Mouse (Mus musculus): Measurements from ENCODE around the gene Aknad1. TPM values are rescaled to one million over a fixed set of nuclear protein-coding genes. Genes with fewer than 3 reads are reported as not detected.

The Aknad1 gene
- polyA plus RNA-seq, 1 experiment from 2014 or later, result 0.10 TPM

- ATAC-seq (ENCODE audit: low FRiP score), result no peak
- WGBS, result 76% methylated on average over 1 of the region's 1 CpGs
- no peak overlapping the region for H3K9ac ChIP-seq (replicated peaks)
- H3K4me1 ChIP-seq, result no peaks in the 10 kb centered on the region
- H3K9me3 ChIP-seq (replicated peaks), result no peaks in the 10 kb centered on the region
- no peak overlapping the region for H3K4me3 ChIP-seq (replicated peaks)
- no peaks in the 10 kb centered on the region; the same call in 1 of the 2 replicates for H3K27me3 ChIP-seq (replicated peaks)
- no peak overlapping the region for H3K27ac ChIP-seq (replicated peaks)
- no peak overlapping the region for H3K4me2 ChIP-seq
- no peaks in the 10 kb centered on the region for H3K36me3 ChIP-seq
These were observed 15.1 kb downstream of the Aknad1 start for GRCm38 (mm10) chr3:108754541-108754940.

DNA sequence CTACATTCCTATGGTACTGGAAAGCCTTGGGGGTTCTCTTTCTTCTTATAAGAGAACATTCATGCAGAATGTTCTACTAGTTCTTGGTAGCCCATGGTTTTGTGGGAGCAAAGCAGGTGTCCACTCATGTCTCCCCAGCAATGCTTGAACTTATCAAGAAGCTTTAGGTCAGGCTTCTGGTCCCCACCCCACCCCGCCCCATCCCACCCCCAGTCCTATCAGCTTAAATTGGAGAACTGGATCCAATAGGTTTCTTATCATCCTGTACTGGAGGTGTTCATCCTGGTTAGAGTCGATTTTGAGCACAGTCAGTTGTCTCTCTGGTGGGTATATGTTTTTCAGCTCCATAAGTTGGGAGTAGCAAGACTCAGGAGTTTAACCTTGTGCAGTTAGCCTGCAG is 16.1 kb downstream of the Aknad1 start:
- Histone ChIP-seq H3K4me2 (no peak overlapping the region), H3K4me3 (replicated peaks) (no peak overlapping the region), H3K36me3 (no peaks in the 10 kb centered on the region), H3K4me1 (no peaks in the 10 kb centered on the region), H3K9ac (replicated peaks) (no peak overlapping the region), H3K27ac (replicated peaks) (no peak overlapping the region), H3K27me3 (replicated peaks) (no peaks in the 10 kb centered on the region; the same call in 1 of the 2 replicates), H3K9me3 (replicated peaks) (no peaks in the 10 kb centered on the region)
- 92% methylated on average over 2 of the region's 2 CpGs for WGBS
- ATAC-seq (ENCODE audit: low FRiP score), result no peak

DNA sequence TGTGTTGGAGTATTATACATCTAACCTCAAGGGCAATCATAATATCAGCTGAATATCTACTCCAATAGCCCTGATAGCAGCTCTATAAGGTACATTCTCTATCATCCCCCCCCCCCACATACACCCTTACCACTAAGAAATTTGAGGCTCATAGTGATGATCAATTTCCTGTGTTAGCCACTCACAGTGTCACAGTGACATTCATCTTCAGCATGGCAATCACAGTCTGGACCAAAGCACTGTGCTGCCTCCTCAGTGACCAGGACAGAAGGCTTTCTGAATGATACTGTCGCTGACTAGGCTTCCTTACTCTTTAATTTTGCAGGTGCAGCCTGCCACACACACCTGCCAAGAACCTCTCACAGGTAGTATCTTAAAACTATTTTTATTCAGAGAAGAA is 16.7 kb downstream of the Aknad1 start:
- no peak overlapping the region for H3K4me2 ChIP-seq
- H3K9ac ChIP-seq (replicated peaks), result no peak overlapping the region
- no peaks in the 10 kb centered on the region for H3K4me1 ChIP-seq
- no peaks in the 10 kb centered on the region; the same call in 1 of the 2 replicates for H3K27me3 ChIP-seq (replicated peaks)
- WGBS, result 72% methylated on average over 1 of the region's 1 CpGs
- no peak overlapping the region for H3K4me3 ChIP-seq (replicated peaks)
- H3K36me3 ChIP-seq, result no peaks in the 10 kb centered on the region
- no peak for ATAC-seq (ENCODE audit: low FRiP score)
- no peaks in the 10 kb centered on the region for H3K9me3 ChIP-seq (replicated peaks)
- no peak overlapping the region for H3K27ac ChIP-seq (replicated peaks)

GRCm38 (mm10) chr3:108757570-108757969 is 18.1 kb downstream of the Aknad1 start:
- H3K36me3 ChIP-seq, result no peaks in the 10 kb centered on the region
- H3K4me2 ChIP-seq, result no peak overlapping the region
- no peaks in the 10 kb centered on the region for H3K9me3 ChIP-seq (replicated peaks)
- no peak overlapping the region for H3K4me3 ChIP-seq (replicated peaks)
- H3K27me3 ChIP-seq (replicated peaks), result no peaks in the 10 kb centered on the region; the same call in 1 of the 2 replicates
- no peaks in the 10 kb centered on the region for H3K4me1 ChIP-seq
- no peak overlapping the region for H3K9ac ChIP-seq (replicated peaks)
- WGBS, result 82% methylated on average over 9 of the region's 9 CpGs
- no peak overlapping the region for H3K27ac ChIP-seq (replicated peaks)
- ATAC-seq (ENCODE audit: low FRiP score), result no peak

DNA sequence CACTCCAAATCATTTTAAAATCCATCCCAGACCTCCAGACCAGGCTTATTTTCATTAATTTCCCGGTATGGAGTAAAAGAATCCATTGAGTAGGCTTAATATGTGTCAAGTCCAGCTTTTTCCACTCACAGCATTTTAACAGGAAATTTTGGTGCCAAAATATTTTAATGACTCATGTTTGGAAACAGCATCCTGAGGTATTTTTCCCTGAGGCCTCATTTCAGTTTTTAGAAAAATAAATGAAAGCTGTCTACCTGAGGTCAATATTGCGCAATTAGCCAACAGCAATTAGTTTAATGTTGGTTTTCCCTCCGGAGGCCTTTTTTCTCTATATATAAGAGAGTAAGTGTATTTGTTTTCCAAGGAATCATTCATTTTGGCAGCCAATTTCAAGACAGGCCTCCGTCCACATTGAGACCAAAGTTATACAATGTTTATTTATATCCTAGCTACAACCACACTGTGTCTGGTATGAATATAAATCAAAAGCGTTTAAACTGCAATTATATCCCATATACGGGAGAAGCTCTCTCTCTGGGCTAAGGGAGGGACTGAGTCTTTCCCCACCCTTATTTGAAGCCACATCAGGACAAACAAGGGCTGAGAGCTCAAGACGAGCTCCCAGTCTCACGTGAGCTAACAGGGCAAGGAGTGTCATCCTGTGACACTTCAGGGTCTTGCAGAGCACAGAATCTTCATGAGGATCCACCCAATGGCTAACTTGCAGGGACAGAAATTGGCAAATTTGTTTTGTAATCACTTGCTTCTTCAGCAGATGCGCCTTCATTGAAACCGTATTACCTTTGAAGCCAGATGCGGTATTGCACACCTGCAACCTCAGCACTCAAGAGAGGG is 20.3 kb downstream of the Aknad1 start:
- H3K9ac ChIP-seq (replicated peaks), result no peak overlapping the region
- H3K27ac ChIP-seq (replicated peaks), result no peak overlapping the region
- no peaks in the 10 kb centered on the region; the same call in 1 of the 2 replicates for H3K27me3 ChIP-seq (replicated peaks)
- no peaks in the 10 kb centered on the region for H3K9me3 ChIP-seq (replicated peaks)
- H3K4me1 ChIP-seq, result no peaks in the 10 kb centered on the region
- no peak for ATAC-seq (ENCODE audit: low FRiP score)
- H3K36me3 ChIP-seq, result no peaks in the 10 kb centered on the region
- 73% methylated on average over 11 of the region's 11 CpGs for WGBS
- no peak overlapping the region for H3K4me2 ChIP-seq
- H3K4me3 ChIP-seq (replicated peaks), result no peak overlapping the region

DNA sequence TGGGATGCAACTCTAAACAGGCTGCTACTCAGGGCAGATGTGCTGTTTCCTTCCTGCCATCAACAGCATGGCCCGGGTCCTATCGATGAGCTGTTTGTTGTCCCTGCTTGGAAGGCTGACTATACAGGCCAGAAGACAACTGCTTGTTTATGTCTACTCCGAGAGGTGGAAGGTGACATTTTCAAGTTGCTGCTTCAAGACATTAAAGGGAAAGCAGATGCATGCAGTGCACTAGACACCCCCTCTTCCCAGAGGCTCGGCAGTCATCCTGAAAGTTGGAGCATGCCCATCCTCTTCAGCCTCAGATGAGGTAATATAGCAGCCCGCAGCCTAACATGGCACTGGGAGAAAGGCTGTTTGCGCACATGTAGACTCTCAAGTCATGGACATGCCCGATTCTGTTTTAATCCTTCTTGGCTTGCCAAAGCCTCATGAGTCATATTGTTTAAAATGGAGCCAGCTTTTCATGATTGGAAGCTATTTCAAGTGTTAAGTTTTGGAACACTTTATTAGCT is 23.2 kb downstream of the Aknad1 start:
- Histone ChIP-seq H3K4me1 (no peaks in the 10 kb centered on the region), H3K27me3 (replicated peaks) (no peaks in the 10 kb centered on the region; the same call in 1 of the 2 replicates), H3K9ac (replicated peaks) (no peak overlapping the region), H3K27ac (replicated peaks) (no peak overlapping the region), H3K9me3 (replicated peaks) (no peaks in the 10 kb centered on the region), H3K4me3 (replicated peaks) (no peak overlapping the region), H3K4me2 (no peak overlapping the region), H3K36me3 (no peaks in the 10 kb centered on the region)
- 84% methylated on average over 7 of the region's 7 CpGs for WGBS
- no peak for ATAC-seq (ENCODE audit: low FRiP score)

DNA sequence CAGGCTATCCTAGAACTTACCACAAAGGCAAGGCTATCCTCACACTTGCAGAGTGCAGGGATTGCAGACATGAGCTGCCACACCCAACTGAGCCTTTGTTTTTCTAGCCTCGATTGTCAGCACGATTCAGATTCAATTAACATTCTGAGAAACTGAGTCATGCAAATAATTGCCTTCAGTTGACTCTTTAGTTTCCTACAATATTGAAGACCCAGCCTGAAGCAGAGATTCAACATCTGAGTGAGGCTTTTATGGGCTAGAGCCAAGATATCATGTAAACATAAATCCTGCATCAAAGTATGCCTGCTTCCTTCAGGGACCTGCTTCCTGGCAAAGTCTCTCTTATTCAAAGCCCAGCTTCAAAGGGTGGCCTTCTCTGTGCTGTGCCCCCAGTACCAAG is 24.2 kb downstream of the Aknad1 start:
- WGBS, result 81% methylated on average over 2 of the region's 2 CpGs
- H3K27me3 ChIP-seq (replicated peaks), result no peaks in the 10 kb centered on the region
- H3K27ac ChIP-seq (replicated peaks), result no peak overlapping the region
- H3K9me3 ChIP-seq (replicated peaks), result no peaks in the 10 kb centered on the region
- no peak overlapping the region for H3K9ac ChIP-seq (replicated peaks)
- no peak overlapping the region for H3K4me2 ChIP-seq
- no peak overlapping the region for H3K4me3 ChIP-seq (replicated peaks)
- H3K36me3 ChIP-seq, result no peaks in the 10 kb centered on the region
- ATAC-seq (ENCODE audit: low FRiP score), result no peak
- H3K4me1 ChIP-seq, result no peaks in the 10 kb centered on the region

DNA sequence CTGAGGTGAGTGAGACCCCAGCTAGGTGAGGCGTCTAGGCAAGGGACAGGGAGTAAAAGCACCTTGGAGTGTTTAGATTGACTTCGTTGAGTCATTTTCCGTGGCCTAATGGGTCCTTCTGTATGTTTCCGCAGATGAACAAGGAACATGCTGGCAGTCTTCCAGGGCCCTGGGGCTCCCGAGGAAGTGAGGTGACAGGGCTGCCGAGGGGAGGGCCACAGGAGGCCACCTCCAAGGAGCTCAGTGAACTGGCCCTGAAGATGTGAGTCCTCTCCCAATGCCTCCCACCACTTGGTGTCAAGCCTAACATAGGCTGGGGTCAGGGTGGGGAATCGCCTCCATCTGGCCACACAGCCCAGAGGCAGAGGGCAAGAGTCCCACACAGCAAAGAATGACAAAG is 25.5 kb downstream of the Aknad1 start:
- WGBS, result 55% methylated on average over 7 of the region's 7 CpGs
- Histone ChIP-seq H3K4me1 (no peaks in the 10 kb centered on the region), H3K4me3 (replicated peaks) (no peak overlapping the region), H3K27ac (replicated peaks) (no peak overlapping the region), H3K36me3 (no peaks in the 10 kb centered on the region), H3K4me2 (no peak overlapping the region), H3K9me3 (replicated peaks) (no peaks in the 10 kb centered on the region), H3K27me3 (replicated peaks) (no peaks in the 10 kb centered on the region), H3K9ac (replicated peaks) (no peak overlapping the region)
- ATAC-seq (ENCODE audit: low FRiP score), result no peak

- Histone ChIP-seq H3K27me3 (replicated peaks) (no peaks in the 10 kb centered on the region), H3K4me1 (0 out of 2 replicates have a peak, but pooled peaks cover 3% of the 10 kb centered on the region), H3K9me3 (replicated peaks) (no peaks in the 10 kb centered on the region), H3K4me2 (no peak overlapping the region), H3K9ac (replicated peaks) (no peak overlapping the region), H3K4me3 (replicated peaks) (no peak overlapping the region), H3K36me3 (no peaks in the 10 kb centered on the region), H3K27ac (replicated peaks) (no peak overlapping the region)
- ATAC-seq (ENCODE audit: low FRiP score), result no peak
- 89% methylated on average over 7 of the region's 7 CpGs for WGBS
These were observed 26.0 kb downstream of the Aknad1 start for GRCm38 (mm10) chr3:108765476-108765875.

DNA sequence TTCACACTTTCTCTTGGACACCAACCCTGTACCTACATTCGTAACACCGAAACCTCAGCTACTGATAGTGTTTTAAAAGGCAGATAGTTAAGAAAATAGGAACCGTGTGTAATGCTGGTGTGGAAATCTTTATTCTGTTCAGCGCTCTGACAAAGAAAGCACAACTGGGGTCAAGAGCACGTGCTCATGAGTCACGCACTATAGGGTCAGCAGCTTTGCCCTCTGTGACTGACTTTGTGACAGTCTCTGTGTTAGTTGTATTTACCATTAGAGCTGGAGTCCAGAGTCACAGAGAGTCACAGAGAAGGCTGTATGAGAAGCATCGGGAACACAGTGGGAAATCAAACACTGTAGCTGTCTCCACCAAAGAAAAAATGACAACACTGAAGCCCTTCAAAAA is 27.5 kb downstream of the Aknad1 start:
- whole genome bisulfite sequencing, result 83% methylated on average over 7 of the region's 7 CpGs
- no peak overlapping the region for H3K4me3 ChIP-seq (replicated peaks)
- H3K4me2 ChIP-seq, result no peak overlapping the region
- no peak overlapping the region for H3K9ac ChIP-seq (replicated peaks)
- H3K9me3 ChIP-seq (replicated peaks), result no peaks in the 10 kb centered on the region
- no peak overlapping the region for H3K27ac ChIP-seq (replicated peaks)
- no peaks in the 10 kb centered on the region for H3K36me3 ChIP-seq
- peaks cover 9% of the 10 kb centered on the region for H3K4me1 ChIP-seq
- no peaks in the 10 kb centered on the region for H3K27me3 ChIP-seq (replicated peaks)
- no peak for ATAC-seq (ENCODE audit: low FRiP score)

DNA sequence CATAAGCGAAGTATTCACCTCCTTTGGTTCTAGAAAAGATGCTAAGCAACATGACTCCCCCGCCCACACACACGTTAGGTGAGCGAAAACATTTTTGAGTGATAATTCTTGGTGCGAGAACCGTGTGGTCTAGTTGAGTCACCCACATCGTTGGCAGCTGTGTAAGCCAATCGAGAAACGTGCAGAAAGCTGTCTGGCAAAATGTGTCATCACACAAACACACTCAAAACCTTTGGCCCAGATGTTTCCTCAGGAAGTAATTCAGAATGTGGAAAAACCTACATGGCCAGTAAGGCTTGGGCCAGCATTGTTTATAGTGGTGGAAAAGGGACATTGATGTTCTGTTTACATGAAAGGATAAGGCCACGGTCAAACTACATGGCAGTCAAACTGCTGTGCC is 28.0 kb downstream of the Aknad1 start:
- no peaks in the 10 kb centered on the region for H3K27me3 ChIP-seq (replicated peaks)
- H3K4me1 ChIP-seq, result peaks cover 9% of the 10 kb centered on the region
- no peak overlapping the region for H3K9ac ChIP-seq (replicated peaks)
- ATAC-seq (ENCODE audit: low FRiP score), result no peak
- no peaks in the 10 kb centered on the region for H3K36me3 ChIP-seq
- no peak overlapping the region for H3K27ac ChIP-seq (replicated peaks)
- H3K4me2 ChIP-seq, result no peak overlapping the region
- H3K4me3 ChIP-seq (replicated peaks), result no peak overlapping the region
- WGBS, result 90% methylated on average over 10 of the region's 10 CpGs
- H3K9me3 ChIP-seq (replicated peaks), result no peaks in the 10 kb centered on the region

GRCm38 (mm10) chr3:108769547-108769946 is 30.1 kb downstream of the Aknad1 start:
- Histone ChIP-seq H3K27ac (replicated peaks) (no peak overlapping the region), H3K27me3 (replicated peaks) (no peaks in the 10 kb centered on the region), H3K4me1 (peaks cover 9% of the 10 kb centered on the region), H3K36me3 (no peaks in the 10 kb centered on the region), H3K9ac (replicated peaks) (no peak overlapping the region), H3K4me2 (no peak overlapping the region), H3K9me3 (replicated peaks) (no peaks in the 10 kb centered on the region), H3K4me3 (replicated peaks) (no peak overlapping the region)
- no peak for ATAC-seq (ENCODE audit: low FRiP score)
- 84% methylated on average over 6 of the region's 6 CpGs for WGBS
